ENCODE assay signal across 19 mouse cellular contexts in genomic region chr7:118346943-118347342, GRCm38 (mm10).
A peak's percentile ranks its signal among the peaks of the same experiment; 100 is the strongest.
DNase-seq lines count a peak whose midpoint lies in the region; ATAC-seq lines count a peak whose summit lies in the region.
"Had no signal": no experiment of that assay in that cellular context is flagged by ENCODE, and none has a peak within 500 bp of the region (broad histone marks: within the 10 kb centered on the region; RNA-seq: fewer than 3 reads in every experiment).

No protein-coding gene starts in this region.

- DNase-seq in frontal cortex, postnatal 14 days (ENCODE audit: low spot score in 2 of 2) = no peak
- peak; percentile 20 for DNase-seq in right cerebral cortex, adult 18-20 months
- DNase-seq in right cerebral cortex, postnatal 4 days = no peak
- peak; percentile 24 for DNase-seq in brain, adult 2 months (ENCODE audit: low read depth, low spot score)
- DNase-seq in kidney, adult 9 months = no peak
- DNase-seq: adrenal gland, adult 2 months; adrenal gland, adult 8-10 months; adrenal gland, postnatal 10 days; adrenal gland, postnatal 14 days; adrenal gland, postnatal 25 days; adrenal gland, postnatal 36 days; cerebellum, adult 11 months; cerebellum, adult 11-12 months; cerebellum, adult 18-20 months; cerebellum, adult 2 months had no signal

- peak; percentile 64; the same call in 1 of the 2 replicates for ATAC-seq in frontal cortex, adult (ENCODE audit: low TSS enrichment)
- ATAC-seq: activated CD4-positive, CD25-positive, alpha-beta regulatory T cell, adult 4 months; CD4-positive, CD25-positive, alpha-beta regulatory T cell, adult 4 months; Patski had no signal

Comparison
In these comparisons a context has a peak if more than half of its experiments do, and no peak if none do; other contexts are left out.
1. DNase-seq: peak in right cerebral cortex, adult 18-20 months (single experiment) and brain, adult 2 months (single experiment); none in frontal cortex, postnatal 14 days (0 of 2), right cerebral cortex, postnatal 4 days (single experiment) and kidney, adult 9 months (single experiment).